Mouse (Mus musculus) small intestine, adult 2 months (tissue): ENCODE data around the gene Cerk.

ENCODE experiments used
- CTCF ChIP-seq: fragments of 200-500 bp; IDR thresholded peaks from 2 replicates; pipeline ENCODE4 v1.5.1; 2012; ENCODE audit warnings: low read depth, mild to moderate bottlenecking, control low read depth, inconsistent platforms, low read length, moderate library complexity, mixed read lengths; ENCODE audit not compliant: insufficient replicate concordance, insufficient read length; ENCODE audit errors: extremely low read depth
- POLR2A ChIP-seq: fragments of 200-500 bp; IDR thresholded peaks from 2 replicates; pipeline ENCODE4 v1.6.1; 2012; ENCODE audit warnings: low read depth, mild to moderate bottlenecking, control low read depth, inconsistent platforms, low read length, moderate library complexity

DNA sequence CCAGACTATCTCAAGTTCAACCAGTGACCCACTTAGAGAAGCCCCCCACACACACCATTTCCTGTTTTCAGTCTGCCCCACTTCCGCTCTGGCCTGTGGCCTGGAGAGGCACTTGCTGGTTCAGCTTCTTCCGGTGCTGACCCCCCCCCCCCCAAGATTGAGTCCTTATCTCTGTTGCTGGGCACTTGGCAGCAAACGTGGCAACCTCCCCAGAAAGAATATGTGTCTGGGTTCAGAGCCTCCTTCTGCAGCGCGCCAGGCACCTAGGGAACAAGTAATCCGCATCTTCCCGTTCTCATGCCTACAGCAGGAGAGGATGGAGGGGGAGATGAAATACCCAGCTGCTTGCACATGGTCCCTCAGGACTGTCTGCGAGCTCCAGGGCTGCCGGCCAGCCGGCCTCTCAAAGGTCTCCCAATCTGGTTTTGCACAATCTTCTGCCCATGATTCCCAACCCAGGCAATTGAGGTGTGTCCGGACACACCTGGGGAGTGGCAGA is 4.0 kb downstream of the Cerk start:
- TF ChIP-seq POLR2A = no peak
- TF ChIP-seq CTCF = no peak
